Mouse (Mus musculus): ENCODE results near the gene Cx3cr1. TPM values are rescaled to one million over a fixed set of nuclear protein-coding genes. Genes with fewer than 3 reads are reported as not detected.

Gene Cx3cr1
- polyA plus RNA-seq (2012): 0.01 TPM in 2 replicates

DNA sequence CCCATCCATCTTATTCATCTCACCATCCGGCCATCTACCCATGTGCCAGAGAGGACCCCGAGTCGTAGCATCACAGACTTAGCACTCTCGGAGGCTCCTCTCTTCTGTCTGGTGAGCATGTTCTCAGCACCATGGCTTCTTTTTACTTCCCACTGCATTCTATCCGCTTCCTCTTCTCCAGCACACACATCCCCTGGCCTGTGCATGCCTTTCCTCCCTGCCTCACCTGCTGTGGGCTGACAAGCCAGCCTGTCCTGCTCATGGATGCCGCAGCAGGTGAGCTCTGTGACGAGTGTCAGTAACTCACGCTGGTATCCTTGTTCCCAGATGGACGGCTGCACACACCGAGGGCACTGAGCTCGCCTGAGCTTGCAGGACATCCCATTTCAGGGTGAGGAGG, at the start of gene Cx3cr1:
Cx3cr1 (minus strand) TSS at position 101 of the 400 bp plus-strand sequence.
- Histone ChIP-seq H3K9me3 (ENCODE audit: control insufficient read depth, low read length) (no peaks in the 10 kb centered on the region), H3K4me1 (ENCODE audit: control insufficient read depth) (no peaks in the 10 kb centered on the region), H3K27me3 (ENCODE audit: control insufficient read depth) (no peaks in the 10 kb centered on the region), H3K36me3 (ENCODE audit: control insufficient read depth) (no peaks in the 10 kb centered on the region), H3K4me3 (replicated peaks) (no peak within 1 kb of the TSS)
- TF ChIP-seq TAL1 (IDR thresholded peaks at IDR 0.05; ENCODE audit: low read length): no peak
- TF ChIP-seq GATA1 (IDR thresholded peaks at IDR 0.05; ENCODE audit: low read length): no peak

DNA sequence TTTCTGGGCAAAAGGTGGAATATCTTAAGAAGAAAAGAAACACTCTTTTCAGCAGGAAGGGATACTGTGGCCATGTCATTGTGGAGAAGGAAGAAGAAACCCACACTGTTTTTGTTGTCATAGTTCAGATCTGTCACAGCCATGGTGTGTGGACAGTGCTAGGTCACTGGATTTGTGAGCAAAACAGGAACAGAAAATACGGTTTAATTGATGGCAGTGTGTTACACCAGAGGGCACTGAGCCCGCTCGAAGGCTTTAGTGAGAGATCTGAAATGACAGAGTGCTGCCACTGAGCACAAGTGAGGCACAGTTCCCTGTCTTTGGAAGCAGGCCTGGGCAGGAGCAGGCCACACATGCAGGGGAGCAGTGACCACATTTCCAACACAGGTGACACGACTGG, 48.5 kb upstream of the Cx3cr1 start:
- Histone ChIP-seq H3K27me3 (ENCODE audit: control insufficient read depth) (no peaks in the 10 kb centered on the region), H3K9me3 (ENCODE audit: control insufficient read depth, low read length) (no peaks in the 10 kb centered on the region), H3K4me1 (ENCODE audit: control insufficient read depth) (peaks cover 91% of the 10 kb centered on the region), H3K36me3 (ENCODE audit: control insufficient read depth) (peaks cover 94% of the 10 kb centered on the region), H3K4me3 (replicated peaks) (peak overlapping the region; percentile 66)
- TF ChIP-seq GATA1 (IDR thresholded peaks at IDR 0.05; ENCODE audit: low read length) (no peak), TAL1 (IDR thresholded peaks at IDR 0.05; ENCODE audit: low read length) (no peak)

DNA sequence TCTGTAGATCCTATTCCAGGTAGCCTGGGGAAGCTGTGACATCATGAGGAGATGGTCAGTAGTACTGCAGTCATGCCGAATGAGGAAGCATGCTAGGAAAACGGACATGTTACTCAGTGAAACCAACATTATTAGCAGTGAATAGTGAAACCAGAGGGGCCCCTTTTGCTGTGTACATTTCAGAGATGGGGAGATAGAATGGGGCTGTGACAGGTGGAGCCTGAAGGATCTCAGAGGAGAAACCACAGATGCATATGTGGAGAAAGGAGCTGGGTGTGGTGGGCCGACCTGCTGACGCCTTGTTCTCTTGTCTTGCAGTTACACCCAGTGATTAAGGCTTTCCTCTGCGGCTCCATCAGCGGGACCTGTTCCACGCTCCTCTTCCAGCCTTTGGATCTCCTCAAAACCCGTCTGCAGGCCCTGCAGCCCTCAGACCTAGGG, 46.5 kb upstream of the Cx3cr1 start:
- Histone ChIP-seq H3K27me3 (ENCODE audit: control insufficient read depth) (no peaks in the 10 kb centered on the region), H3K36me3 (ENCODE audit: control insufficient read depth) (peaks cover 83% of the 10 kb centered on the region), H3K4me1 (ENCODE audit: control insufficient read depth) (peaks cover 96% of the 10 kb centered on the region), H3K4me3 (replicated peaks) (peak overlapping the region; percentile 66), H3K9me3 (ENCODE audit: control insufficient read depth, low read length) (no peaks in the 10 kb centered on the region)
- TF ChIP-seq GATA1 (IDR thresholded peaks at IDR 0.05; ENCODE audit: low read length): peak; percentile 39; the same call in 1 of the 2 replicates
- no peak for TF ChIP-seq TAL1 (IDR thresholded peaks at IDR 0.05; ENCODE audit: low read length)

DNA sequence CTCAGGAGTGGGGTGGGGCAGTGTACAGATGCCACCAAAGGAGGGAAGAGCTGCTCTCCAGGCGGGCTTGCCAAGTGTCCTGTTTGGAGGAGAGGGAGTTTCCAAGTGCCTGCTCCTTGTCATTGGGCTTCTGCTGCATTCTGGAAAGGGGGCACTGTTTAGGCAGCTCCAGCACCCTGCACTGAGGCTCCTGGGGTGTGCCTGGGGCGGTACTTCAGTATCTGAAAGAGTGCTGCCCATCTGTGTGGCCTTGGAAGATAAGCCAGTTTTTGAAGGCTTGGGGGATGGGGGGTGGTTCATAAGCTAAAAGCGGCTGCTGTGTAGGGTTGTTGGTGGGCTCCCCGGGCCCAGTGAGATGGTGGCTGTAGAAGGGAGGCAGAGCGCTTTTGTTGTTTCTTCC, 45.9 kb upstream of the Cx3cr1 start:
- peak overlapping the region; percentile 66 for H3K4me3 ChIP-seq (replicated peaks)
- no peaks in the 10 kb centered on the region for H3K9me3 ChIP-seq (ENCODE audit: control insufficient read depth, low read length)
- TF ChIP-seq GATA1 (IDR thresholded peaks at IDR 0.05; ENCODE audit: low read length) (peak; percentile 95), TAL1 (IDR thresholded peaks at IDR 0.05; ENCODE audit: low read length) (peak; percentile 87)
- no peaks in the 10 kb centered on the region for H3K27me3 ChIP-seq (ENCODE audit: control insufficient read depth)
- peaks cover 94% of the 10 kb centered on the region for H3K4me1 ChIP-seq (ENCODE audit: control insufficient read depth)
- H3K36me3 ChIP-seq (ENCODE audit: control insufficient read depth): peaks cover 77% of the 10 kb centered on the region

DNA sequence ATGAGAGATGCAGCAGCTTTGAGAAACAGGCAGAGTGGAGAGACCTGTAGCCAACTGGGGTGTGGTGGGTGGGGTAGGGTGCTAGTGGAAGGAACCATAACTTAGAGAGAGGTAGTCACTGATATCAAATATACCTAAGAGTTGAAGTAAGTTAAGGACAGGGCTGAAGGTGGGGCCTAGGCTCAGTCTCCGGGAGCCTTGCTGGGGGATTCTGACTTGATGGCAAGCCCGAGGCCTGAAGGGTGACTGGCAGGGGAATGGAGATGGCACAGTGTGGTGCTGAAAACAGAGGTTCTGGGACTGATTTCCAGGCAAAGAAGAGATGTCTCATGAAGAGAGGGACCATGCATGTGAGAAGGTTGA, 45.1 kb upstream of the Cx3cr1 start:
- Histone ChIP-seq H3K36me3 (ENCODE audit: control insufficient read depth) (peaks cover 69% of the 10 kb centered on the region), H3K4me3 (replicated peaks) (peak overlapping the region; percentile 66), H3K4me1 (ENCODE audit: control insufficient read depth) (peaks cover 90% of the 10 kb centered on the region), H3K27me3 (ENCODE audit: control insufficient read depth) (no peaks in the 10 kb centered on the region), H3K9me3 (ENCODE audit: control insufficient read depth, low read length) (no peaks in the 10 kb centered on the region)
- TF ChIP-seq TAL1 (IDR thresholded peaks at IDR 0.05; ENCODE audit: low read length) (no peak), GATA1 (IDR thresholded peaks at IDR 0.05; ENCODE audit: low read length) (no peak)

DNA sequence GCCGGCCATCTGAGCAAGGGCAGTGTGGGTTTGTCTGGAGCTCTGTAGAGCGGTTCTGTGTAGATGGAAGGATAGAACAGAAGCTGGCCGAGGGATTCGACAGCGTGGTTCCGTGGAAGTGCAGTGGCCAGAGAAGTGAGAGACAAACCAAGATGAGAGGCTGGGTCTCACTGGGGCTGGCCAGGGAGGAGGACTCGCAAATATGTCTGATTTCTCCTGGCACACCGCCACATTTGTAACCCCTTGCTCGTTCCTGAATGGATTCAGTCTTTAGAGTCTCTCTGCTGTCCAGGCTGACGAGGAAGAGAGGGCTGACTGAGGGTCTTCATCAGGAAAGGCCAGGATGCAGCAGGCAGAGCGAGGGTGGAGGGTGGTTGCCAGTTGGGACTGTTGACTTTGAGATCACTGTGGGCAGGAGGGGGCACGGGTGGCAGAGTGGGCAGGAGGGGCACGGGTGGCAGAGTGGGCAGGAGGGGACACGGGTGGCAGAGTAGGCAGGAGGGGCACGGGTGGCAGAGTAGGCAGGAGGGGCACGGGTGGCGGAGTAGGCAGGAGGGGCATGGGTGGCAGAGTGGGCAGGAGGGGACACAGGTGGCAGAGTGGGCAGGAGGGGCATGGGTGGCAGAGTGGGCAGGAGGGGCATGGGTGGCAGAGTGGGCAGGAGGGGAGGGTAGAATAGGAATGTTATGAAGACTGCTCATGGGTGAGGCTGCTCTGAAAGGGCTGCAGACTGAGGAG, 44.5 kb upstream of the Cx3cr1 start:
- TF ChIP-seq TAL1 (IDR thresholded peaks at IDR 0.05; ENCODE audit: low read length) (no peak), GATA1 (IDR thresholded peaks at IDR 0.05; ENCODE audit: low read length) (no peak)
- peaks cover 88% of the 10 kb centered on the region for H3K4me1 ChIP-seq (ENCODE audit: control insufficient read depth)
- H3K9me3 ChIP-seq (ENCODE audit: control insufficient read depth, low read length): no peaks in the 10 kb centered on the region
- H3K27me3 ChIP-seq (ENCODE audit: control insufficient read depth): no peaks in the 10 kb centered on the region
- peaks cover 64% of the 10 kb centered on the region for H3K36me3 ChIP-seq (ENCODE audit: control insufficient read depth)
- H3K4me3 ChIP-seq (replicated peaks): peak overlapping the region; percentile 66

DNA sequence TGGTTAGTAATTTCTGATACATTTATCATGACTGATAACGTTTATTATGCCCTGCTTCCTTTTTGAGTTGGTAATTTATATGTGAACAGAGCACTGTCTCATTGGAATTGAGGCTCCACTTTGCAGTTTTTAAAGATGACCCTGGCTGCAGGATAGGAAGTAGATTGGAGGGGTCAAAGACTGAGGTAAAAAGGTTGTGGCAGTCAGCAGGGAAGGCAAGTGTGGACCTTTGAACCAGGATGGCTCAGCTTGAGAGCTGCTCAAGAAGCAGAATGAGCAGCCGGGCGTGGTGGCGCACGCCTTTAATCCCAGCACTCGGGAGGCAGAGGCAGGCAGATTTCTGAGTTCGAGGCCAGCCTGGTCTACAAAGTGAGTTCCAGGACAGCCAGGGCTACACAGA, 43.8 kb upstream of the Cx3cr1 start:
- H3K4me3 ChIP-seq (replicated peaks): peak overlapping the region; percentile 59

DNA sequence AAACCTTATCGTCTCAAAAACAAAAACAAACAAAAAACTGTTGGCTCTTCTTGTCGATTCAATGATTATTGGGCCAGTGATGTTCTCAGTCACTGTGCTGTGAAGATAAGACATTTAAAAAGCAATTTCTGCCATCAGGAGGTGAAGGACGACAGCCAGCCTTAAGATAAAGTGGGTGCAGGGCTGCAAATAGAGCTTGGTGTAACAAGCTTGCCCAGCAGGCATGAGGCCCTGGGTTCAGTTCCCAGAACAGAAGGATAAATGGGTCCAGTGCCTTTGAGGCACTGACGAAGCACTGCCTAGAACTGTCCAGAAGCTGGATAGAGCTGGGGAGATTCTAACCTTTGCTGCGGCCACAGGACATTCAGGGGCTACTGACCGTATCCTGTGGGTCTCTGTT, 42.8 kb upstream of the Cx3cr1 start:
- Histone ChIP-seq H3K4me3 (replicated peaks) (peak overlapping the region; percentile 59), H3K9me3 (ENCODE audit: control insufficient read depth, low read length) (no peaks in the 10 kb centered on the region; the same call in 1 of the 2 replicates), H3K4me1 (ENCODE audit: control insufficient read depth) (peaks cover 75% of the 10 kb centered on the region), H3K36me3 (ENCODE audit: control insufficient read depth) (peaks cover 46% of the 10 kb centered on the region), H3K27me3 (ENCODE audit: control insufficient read depth) (no peaks in the 10 kb centered on the region)
- TF ChIP-seq TAL1 (IDR thresholded peaks at IDR 0.05; ENCODE audit: low read length) (peak; percentile 56; the same call in 2 of the 3 replicates), GATA1 (IDR thresholded peaks at IDR 0.05; ENCODE audit: low read length) (peak; percentile 77)

More for the DNA sequence above, 43.8 kb upstream of the Cx3cr1 start:
- no peaks in the 10 kb centered on the region for H3K27me3 ChIP-seq (ENCODE audit: control insufficient read depth)
- H3K36me3 ChIP-seq (ENCODE audit: control insufficient read depth): peaks cover 56% of the 10 kb centered on the region
- H3K4me1 ChIP-seq (ENCODE audit: control insufficient read depth): peaks cover 85% of the 10 kb centered on the region
- no peaks in the 10 kb centered on the region; the same call in 1 of the 2 replicates for H3K9me3 ChIP-seq (ENCODE audit: control insufficient read depth, low read length)
- TF ChIP-seq GATA1 (IDR thresholded peaks at IDR 0.05; ENCODE audit: low read length) (no peak), TAL1 (IDR thresholded peaks at IDR 0.05; ENCODE audit: low read length) (no peak)

DNA sequence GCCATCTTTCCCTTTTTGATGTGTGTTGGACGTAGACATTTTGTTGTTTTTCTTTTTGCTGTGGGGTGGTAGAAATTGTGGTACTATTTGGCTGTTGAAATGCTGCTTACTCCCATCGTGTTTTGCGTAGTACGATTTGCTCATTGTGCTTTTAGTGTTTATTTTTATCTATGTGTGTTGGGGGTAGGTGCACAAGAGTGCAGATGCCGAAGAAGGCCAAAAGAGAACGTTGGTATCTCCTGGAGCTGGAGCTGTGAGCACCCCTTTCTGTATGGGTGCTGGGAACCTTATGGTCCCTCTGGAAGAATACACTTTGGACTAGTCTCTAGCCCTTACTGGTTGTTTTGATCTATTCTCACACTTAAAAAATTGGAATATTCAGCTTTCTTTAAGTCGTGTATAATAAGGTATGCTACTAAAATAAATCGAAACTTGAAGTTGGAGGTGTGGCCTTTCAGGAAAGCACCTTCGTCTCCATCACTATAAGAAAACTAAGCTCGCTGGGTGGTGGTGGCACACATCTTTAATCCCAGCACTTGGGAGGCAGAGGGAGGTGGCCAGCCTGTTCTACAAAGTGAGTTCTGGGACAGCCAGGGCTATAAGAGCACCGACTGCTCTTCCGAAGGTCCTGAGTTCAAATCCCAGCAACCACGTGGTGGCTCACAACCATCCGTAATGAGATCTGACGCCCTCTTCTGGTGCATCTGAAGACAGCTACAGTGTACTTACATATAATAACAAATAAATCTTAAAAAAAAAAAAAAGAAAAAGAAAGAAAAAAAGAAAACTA, 41.7 kb upstream of the Cx3cr1 start:
- Histone ChIP-seq H3K9me3 (ENCODE audit: control insufficient read depth, low read length) (no peaks in the 10 kb centered on the region; the same call in 1 of the 2 replicates), H3K4me3 (replicated peaks) (peak overlapping the region; percentile 94), H3K4me1 (ENCODE audit: control insufficient read depth) (peaks cover 64% of the 10 kb centered on the region), H3K27me3 (ENCODE audit: control insufficient read depth) (no peaks in the 10 kb centered on the region), H3K36me3 (ENCODE audit: control insufficient read depth) (peaks cover 35% of the 10 kb centered on the region)
- no peak for TF ChIP-seq GATA1 (IDR thresholded peaks at IDR 0.05; ENCODE audit: low read length)
- TF ChIP-seq TAL1 (IDR thresholded peaks at IDR 0.05; ENCODE audit: low read length): no peak
